Mouse (Mus musculus) brain, embryonic 18.5 days (tissue): ENCODE data around the gene Lrrc8b.
A peak's percentile ranks its signal among the peaks of the same experiment; 100 is the strongest.

ENCODE experiments used
- DNase-seq: peaks from one replicate; pipeline ENCODE4 v3.0.0-alpha.2; 2012; ENCODE audit warnings: low read depth, low spot score

Gene Lrrc8b

DNA sequence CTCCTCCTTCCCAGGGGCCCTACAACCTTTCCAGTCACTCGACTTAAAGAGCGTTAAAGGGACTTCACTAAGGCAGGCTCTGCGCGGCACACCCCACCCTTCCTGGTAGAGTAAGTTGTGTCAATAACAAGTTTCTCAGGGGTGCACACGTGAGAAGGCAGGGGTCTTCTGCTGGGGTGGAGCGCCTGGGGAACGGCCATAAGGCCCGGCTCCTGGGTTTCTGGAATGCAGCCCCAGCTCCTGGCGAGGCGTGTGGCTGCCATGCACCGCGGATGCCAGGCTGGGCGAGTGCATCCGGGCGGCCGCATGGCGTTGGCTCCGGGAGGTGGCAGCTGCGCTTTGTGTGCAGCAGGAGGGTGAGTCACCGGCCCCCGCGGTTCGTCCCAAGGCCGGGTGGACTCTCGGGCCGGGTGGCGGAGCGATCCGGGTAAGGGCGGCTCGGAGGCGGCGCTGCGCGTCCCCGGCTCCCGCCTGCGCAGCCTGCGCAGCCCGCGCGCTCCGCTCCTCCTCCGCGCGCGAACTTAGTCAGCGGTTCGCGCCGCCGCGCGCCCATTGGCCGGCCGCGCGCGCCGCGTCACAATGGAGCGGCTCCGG, at the start of gene Lrrc8b:
Lrrc8b (plus strand) TSS at position 578 of the 594 bp plus-strand sequence.
- DNase-seq = peak; percentile 70

DNA sequence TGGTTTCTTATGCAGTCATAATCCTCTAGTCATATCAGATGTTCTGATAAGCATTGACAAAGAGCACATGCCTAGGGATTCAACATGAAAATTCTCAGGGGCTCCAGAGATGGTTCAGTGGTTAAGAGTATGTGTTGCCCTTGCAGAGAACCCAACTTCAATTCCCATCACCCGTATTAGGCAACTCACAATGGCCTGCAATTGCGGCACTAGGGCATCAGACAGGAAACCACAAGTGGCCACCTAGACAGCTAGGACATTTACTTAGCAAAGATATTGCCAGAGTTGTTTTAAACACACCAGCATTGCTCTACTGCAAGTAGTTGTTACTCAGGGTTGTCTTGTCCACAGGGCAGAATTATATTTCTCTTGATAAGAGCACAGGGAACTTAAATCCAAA, 34.1 kb upstream of the Lrrc8b start:
- no peak for DNase-seq

DNA sequence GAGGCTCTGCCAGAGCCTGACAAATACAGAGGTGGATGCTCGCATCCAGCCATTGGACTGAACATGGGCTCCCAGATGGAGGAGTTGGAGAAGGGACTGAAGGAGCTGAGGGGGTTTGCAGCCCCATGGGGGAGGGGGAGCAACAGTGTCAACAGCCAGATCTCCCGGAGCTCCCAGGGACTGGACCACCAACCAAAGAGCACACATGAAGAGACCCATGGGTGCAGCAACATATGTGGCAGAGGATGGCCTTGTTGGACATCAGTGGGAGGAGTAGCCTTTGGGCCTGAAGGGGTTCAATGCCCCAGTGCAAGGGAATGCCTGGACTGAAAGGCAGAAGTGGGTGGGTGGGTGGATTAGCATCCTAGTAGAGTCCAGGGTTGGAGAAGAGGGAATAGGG, 25.2 kb upstream of the Lrrc8b start:
- no peak for DNase-seq

DNA sequence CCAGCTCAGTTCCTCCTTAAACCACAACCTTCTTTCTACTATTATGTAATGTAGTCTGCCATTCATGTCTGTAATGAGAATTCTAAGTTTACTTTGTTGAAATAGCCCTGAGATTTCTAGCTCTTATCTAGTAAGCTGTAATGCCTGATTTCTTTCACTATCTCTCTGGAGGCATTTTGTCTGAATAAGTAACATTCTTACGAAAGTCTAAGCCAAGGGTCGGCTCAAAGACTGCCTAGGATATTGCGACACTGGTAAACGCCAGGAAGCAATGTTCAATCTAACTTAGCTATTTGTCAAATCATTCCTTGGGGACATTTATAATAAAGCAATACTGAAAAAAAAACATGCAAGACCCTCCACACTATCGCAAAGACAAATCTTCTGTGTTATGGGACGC, 21.8 kb upstream of the Lrrc8b start:
- DNase-seq = no peak

DNA sequence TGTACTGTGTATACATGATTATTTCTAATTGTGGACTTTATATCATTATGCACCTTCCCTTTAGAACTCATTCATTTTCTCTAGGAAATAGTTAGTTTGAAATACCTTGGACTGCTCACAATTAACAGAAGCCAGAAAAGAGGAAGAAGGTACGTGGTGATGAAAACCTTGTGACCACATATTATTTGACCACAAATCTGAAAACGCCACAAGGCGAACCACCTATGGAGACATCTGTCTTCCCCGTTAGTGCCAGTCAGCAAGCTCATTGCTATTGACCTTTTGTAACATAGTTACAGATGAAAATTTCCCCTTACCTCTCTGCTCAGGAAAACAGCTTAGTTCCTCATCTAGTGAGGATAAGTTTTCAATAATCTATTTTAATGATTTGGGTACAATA, 20.4 kb upstream of the Lrrc8b start:
- no peak for DNase-seq

DNA sequence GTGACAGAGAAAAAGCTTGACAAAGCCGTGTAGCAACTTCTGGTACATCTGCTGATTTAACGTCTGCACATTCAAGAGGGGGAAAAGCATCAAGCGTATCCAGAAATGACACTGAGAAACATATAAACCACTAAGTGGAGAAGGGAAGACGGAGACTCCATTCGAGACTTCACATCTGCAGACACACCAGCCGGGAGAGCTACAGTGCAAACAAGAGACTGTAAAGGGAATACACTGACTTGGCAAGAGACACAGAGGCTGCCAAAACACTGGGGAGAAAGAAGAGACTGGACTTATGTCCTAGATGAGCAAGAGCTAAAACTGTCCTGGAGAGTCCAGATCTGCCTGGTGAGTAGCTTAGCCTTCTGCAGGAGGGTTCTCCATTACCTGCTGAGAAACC, 16.6 kb upstream of the Lrrc8b start:
- no peak for DNase-seq

DNA sequence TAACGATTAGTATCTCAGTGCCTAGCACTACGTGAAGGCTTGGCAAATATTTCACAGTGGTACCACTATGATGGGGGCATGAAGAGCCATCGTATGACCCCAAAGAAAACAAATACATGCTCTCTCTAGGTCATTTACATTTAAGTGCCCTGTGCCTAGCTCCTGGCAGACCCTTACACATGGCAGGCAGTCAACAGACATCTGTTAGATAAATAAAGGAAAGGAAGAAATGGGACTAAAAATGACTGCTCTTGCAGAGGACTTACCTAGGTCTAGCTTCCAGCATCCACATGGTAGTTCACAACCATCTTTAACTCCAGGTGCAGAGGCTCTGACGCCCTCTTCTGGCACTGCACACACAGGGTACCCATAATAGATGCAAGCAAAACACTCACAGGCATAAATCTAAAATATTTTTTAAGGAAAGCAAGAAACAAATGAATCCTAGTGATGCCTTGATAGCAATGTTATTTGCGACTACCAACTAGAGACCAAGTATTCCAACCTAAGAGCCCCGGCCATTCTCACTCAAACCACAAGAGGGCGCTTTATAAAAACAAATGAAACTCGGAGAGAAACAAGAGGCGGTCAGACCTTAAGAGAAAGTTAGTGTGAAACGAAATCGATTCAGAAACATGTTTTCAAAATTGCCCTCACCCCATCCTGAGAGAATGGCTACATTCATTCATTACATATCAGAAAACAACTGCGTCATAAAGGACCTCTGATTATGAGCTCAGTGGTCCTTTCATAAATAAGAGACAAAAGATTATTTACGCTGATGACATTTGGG, 15.7 kb upstream of the Lrrc8b start:
- no peak for DNase-seq

DNA sequence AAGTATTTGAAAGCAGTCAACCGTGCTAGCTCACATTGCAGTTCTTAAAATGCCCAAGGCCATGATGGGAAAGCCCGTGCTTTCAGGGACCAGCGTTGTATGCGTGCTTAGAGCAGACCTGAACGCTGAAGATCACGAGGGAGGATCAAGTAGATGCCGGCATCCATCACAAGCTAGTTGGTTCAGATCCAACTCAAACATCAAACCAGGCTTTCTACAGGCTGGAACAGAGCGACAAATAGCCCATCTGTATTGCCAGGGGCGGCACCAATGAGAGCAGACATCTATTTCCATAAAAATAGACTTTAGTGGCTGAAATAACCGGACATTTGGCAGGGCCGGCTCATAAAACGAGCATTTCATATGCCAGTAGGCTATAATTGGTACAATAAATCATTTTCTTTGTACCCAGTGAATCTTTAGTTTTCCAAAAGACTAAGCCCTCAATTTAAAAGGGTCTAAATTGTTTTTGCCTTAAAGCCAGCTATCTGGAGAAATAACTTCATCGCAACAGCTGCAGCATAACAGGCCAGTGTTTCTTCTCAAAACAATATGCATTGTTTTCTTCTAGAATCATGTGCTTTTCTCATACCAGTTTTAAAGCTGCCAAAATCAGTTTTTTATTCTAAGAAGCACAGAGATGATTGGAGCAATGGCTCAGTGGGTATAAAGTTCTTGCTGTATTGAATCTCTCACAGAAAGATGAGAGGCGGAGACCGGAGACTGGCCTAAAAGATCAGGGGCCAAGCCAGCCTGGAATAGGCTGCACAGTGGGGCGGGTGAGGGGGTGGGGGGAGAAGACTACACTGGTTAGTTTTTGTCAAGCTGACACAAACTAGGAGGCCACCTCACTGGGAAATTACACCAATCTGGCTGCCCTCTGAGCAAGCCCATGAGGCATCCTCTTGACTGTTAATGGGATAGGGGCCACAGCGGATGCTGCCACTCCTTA, 14.9 kb upstream of the Lrrc8b start:
- no peak for DNase-seq

DNA sequence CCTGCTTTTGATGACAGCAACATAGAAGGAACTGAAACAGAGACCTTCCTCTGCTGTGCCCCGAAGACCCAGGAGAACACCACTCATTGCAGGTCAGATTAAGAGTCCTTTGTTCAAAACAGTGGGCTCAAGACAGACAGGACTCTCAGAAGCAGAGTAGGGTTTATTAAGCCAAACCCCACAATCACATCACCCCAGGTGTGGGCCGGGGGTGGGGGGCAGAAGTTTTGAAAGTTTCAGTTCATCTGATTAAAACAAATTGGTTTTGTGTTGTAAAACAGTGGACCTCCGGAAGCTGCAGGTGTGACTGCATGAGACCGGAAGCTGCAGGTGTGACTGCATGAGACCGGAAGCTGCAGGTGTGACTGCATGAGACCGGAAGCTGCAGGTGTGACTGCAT, 14.0 kb upstream of the Lrrc8b start:
- no peak for DNase-seq

DNA sequence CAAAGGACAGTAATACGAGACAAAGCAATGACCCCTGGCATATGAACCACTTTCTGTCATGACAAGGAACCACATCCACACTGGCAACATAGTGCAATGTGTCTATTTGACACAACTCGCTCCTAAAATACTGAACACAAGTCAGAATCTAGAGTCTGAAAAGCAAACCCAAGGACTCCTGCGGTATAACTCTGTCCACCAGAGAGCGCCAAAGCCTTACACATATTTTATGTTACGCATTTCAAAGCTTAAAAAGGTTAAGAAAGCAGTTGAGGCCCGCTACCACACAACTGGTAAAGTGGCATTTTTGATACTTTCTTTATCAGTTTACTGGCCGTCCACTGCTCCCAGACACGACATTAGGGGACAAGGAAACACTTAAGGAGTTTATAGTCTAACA, 10.6 kb upstream of the Lrrc8b start:
- no peak for DNase-seq

DNA sequence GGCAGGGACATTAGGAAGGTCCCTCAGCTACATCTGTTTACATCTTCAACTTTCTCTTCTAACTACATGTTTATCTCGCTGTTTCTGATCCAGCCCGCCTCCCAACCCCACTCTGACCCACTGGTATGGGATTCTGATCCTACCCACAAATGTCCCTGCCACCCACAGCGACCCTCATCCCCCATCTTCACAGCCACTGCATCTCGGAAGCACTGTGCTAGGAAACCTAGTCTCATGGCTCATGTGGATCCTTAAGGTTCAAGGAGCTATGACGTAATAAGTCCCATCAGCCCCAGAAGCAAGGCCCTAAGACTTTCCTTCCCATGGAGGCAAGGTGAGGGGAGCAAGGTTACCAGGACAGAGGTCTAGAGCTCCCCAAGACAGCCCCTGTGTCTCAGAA, 7.9 kb upstream of the Lrrc8b start:
- DNase-seq = no peak

DNA sequence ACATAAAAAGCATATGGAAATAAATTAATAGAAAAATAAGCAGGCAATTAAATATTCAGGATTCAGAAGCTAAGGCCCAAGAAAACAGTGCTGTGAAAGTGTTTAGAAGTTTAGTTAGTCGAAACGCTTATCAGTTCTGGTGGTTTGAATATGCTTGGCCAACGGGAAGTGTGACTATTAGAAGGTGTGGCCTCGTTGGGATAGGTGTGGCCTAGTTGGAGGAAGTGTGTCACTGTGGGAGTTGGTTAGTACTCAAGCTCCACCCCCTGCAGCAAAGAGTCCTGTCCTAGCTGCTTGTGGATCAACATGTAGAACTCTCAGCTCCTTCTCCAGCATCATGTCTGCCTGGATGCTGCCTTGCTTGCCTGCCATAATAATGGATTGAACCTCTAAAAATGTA, 6.5 kb upstream of the Lrrc8b start:
- DNase-seq = no peak

DNA sequence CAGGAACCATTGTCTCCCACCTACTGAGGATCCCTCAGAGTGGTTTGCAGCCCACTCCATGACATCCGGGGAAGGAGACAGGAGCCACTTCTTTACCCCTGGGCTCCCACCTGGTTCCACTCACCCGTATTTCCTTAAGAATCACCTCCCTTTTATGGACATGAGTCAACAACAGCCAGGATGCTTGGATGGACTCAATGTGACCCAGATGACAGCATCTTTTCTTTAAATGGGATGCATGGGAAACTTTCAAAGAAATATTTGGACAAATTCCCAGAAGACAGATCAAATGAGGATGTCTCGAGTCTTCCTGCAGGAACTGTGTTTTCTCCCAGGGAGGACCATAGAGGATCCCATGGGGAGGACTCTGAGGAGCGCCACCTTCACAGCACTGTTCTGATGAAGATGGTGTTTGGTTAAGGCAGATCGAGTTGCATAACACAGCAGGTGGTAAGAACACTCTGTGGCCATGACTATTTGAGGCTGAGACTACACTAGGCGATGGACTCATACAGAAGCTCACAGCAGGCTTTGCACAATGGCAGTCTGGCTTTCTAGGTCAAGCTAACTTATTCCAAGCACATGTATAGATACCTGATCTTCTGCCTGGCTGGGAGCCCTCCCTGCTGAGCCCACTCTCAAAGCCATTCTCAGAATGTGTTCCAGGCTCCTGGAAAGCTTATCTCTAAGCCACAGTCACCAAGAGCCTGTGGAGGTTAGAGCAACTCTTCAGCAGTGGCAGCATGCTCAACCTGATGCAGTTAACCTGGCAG, 4.9 kb upstream of the Lrrc8b start:
- DNase-seq = no peak

DNA sequence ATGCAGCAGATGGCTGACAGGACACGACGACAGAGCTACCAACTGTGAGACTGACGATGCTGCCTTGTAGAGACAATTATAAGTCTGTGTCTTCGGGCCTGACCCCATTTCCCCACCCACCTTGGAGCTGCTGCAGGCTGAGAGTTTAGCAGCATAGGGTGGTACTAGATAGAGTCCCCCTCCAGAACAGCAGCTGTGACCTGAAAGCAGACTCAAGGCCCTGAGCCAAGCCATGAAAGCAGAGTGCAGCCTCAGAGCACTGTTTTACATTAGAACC, 4.3 kb upstream of the Lrrc8b start:
- no peak for DNase-seq

DNA sequence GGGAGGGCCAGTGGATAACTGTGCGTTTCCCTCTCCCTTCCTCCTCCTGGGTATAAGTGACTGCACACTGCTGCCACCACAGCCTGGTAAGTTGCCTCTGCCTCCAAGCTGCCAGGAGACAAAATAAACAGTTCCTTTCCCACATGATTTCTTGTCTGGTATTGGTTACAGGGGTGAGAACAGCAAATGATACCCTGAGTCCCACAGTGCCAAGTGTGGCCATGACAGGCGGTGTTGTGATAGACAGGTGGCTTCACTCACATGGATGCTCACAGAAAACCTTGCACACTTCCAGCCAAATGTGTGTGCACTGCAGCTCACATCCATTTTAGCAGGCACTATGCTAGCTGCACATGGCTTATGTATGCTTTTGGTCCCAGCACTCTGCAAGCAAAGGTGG, 3.8 kb upstream of the Lrrc8b start:
- DNase-seq = no peak

DNA sequence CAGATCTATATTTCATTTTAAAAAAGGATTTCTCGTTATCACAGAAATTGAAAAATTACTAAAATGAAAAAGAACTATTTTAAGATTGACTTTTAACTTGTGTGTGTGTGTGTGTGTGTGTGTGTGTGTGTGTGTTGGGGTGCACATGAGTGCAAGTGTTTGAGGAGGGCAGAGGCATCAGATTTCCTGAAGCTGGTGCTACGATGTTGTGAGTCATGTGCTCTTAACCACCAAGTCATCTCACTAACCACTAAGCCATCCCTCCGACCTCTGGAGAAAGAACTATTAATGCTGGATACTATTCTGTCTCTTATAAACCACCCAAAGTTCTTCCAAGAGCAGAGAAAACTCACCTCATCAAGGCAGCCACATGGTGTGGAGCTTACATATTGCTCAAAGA, 2.9 kb upstream of the Lrrc8b start:
- DNase-seq = no peak

DNA sequence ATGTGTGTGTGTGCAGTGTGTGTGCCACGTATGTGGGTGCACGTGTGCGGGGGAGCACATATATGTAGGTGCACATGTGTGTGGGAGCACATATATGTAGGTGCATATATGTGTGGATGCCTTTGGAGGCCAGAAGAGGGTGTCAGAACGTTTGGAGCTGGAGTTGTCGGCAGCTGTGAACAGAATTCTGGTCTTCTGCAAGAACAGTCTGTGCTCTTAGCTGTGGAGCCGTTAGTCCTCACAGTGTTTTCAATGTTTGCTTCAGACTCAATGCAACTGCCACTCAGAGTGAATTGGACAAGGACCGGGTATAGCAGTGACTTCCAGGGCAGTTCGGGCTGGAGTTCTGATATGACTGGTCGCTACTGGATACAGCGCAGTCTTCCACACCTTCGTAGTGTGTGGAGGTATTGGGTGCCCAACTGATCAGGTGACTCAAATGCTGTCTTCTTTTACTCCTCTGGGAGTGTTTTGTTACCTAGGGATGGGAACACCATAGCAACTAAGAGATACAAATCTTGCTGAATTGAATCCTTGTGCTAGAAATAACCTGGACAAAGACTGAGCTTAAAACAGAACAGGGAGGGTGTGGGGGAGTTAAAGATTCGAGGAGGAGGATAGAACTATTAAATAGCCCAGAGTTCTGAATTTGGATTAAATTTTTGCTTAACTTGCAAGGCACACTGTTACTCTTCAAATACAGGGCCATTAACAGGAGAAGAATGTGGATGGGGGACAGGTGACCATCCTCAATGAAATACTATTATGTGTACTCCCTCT, 1.0 kb upstream of the Lrrc8b start:
- no peak for DNase-seq

DNA sequence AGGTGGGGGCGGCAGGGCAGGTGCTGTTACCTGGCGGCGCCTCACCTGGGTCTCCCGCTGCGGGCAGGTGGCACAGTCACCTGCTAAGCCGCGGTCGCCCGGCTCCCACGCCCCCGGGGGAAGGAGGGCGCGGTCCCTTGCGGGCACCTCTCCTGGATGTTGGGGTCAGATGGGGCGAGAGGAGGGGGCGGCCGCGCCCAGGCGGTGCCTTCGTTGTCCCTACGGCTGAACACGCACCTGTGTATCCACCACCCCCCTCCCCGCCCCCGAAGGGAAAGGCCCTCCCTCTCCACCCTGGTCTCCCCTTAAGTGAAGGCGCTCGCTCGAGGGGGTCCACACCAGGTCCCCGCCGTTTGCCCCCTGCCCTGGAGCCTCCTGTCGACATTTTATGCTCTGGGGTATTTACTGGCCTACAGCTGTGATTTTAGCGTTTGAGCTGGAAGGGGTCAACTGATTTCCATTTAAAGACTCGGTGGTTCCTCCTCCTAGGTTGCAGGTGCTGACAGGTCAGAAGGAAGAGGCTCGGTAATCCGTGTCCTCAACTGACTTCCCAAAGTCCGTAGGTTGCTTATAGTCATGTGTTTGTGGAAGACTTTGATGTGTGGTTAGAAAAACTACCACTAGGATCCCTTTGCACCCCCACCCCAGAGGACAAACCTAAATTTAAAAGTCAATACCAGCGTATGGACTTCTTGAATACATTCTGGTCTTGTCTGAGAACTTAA, 538 bp downstream of the Lrrc8b start:
- DNase-seq = no peak

DNA sequence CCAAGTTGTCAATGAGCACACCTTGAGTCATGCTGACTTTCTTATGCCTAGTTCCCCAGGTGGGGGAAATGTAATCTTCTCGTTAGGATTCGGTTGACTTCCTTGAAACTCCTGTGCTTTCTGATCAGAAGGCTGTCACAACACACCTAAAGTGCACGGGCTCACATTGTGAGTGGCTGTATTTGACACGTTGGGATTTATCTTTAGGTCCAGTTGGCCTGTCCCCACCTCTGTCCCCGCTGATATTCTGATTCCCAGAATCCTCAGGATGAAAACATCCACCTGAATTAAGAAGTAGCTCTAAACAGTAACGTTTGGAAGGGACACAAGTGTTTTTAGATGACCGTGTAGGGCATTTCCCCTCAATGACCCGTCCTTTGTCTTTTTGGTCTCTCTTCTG, 1.6 kb downstream of the Lrrc8b start:
- DNase-seq = no peak

DNA sequence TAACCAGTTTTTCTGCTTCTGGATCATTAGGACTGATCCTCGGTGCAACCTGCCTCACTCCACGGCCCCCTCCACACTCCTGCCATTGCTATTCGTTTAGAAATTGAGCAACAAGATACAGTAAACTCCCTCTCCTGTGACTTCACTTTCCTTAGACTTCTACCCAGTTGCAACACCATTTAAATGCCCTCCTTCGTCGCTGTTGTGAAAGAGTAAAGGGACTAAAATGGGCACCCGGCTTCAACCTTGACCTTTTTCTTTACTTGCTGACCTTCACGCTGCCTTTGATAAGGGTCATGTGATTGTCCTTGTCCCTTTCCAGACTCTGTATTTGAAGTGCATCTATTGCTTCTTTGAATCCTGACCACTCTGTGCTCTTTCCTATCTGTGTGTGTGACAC, 2.8 kb downstream of the Lrrc8b start:
- DNase-seq = no peak

DNA sequence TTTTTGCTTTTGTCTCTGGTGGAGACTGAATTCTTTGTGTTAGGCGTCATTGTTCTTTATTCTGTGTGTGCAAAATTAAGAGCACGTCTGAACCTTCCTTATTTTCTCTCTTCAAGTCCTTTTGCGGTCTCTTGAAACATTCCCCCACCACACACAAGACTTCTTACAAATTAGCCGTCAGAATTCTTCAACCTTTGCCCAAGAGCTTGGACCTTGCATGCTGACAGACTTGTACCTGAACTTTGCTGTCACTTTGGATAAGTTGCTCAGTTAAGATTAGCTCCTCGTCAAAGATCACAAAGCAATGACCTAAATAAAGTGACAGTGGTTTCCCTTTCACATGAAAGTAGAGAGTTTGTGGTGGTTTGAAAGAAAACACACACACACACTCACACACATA, 3.3 kb downstream of the Lrrc8b start:
- DNase-seq = no peak
